Mouse (Mus musculus): ENCODE data around the gene Ypel2. TPM values are rescaled to one million over a fixed set of nuclear protein-coding genes. Genes with fewer than 3 reads are reported as not detected.
A peak's percentile ranks its signal among the peaks of the same experiment; 100 is the strongest.

Gene Ypel2
- total and polyA plus RNA-seq, 3 experiments: 0.23 to 0.52 TPM; not detected in 1

- TF ChIP-seq EP300 (IDR thresholded peaks at IDR 0.05; ENCODE audit: low read depth in 1 of 2, low read length in 2 of 2) (peak; percentile 43 to 60; a peak in 3 of 4 replicates), TCF12 (IDR thresholded peaks at IDR 0.05; ENCODE audit: low read depth, low read length) (0 out of 2 replicates have a peak, but pooled peaks have one; percentile 36), USF1 (IDR thresholded peaks at IDR 0.05; ENCODE audit: low read depth, low read length) (no peak), TBP (IDR thresholded peaks at IDR 0.05; ENCODE audit: low read depth, low read length) (no peak), CHD1 (IDR thresholded peaks at IDR 0.05; ENCODE audit: low read depth, low read length) (no peak), MXI1 (IDR thresholded peaks at IDR 0.05; ENCODE audit: low read depth, low read length) (no peak), RCOR1 (IDR thresholded peaks at IDR 0.05; ENCODE audit: low read depth, low read length) (peak; percentile 42; the same call in 1 of the 2 replicates), ZMIZ1 (IDR thresholded peaks at IDR 0.05; ENCODE audit: low read depth, low read length) (no peak), MAFK (IDR thresholded peaks at IDR 0.05; ENCODE audit: borderline replicate concordance, low read depth, low read length) (no peak), RAD21 (IDR thresholded peaks at IDR 0.05; ENCODE audit: low read depth, low read length) (no peak), USF2 (IDR thresholded peaks at IDR 0.05; ENCODE audit: borderline replicate concordance in 1 of 2, insufficient read depth in 1 of 2, low read depth in 1 of 2, low read length in 2 of 2) (no peak), POLR2AphosphoS5 (IDR thresholded peaks at IDR 0.05; ENCODE audit: borderline replicate concordance, low read depth, low read length) (no peak), E2F4 (IDR thresholded peaks at IDR 0.05; ENCODE audit: borderline replicate concordance, low read depth, low read length) (no peak), SIN3A (IDR thresholded peaks at IDR 0.05; ENCODE audit: low read length) (0 out of 2 replicates have a peak, but pooled peaks have one; percentile 23), TAL1 (IDR thresholded peaks at IDR 0.05; ENCODE audit: low read length) (peak; percentile 44)
Measured at GRCm38 (mm10) chr11:87028212-87028611, 34.7 kb upstream of the Ypel2 start (continued).

GRCm38 (mm10) chr11:87026096-87026875 lies 32.8 kb upstream of the Ypel2 start:
- Histone ChIP-seq H3K9me3 (replicated peaks; ENCODE audit: insufficient read depth, low read length) (no peaks in the 10 kb centered on the region), H3K9ac (ENCODE audit: control insufficient read depth, low read depth, low read length, poor library complexity, severe bottlenecking) (no peak overlapping the region), H3K79me2 (ENCODE audit: control insufficient read depth, insufficient read depth, low read length, poor library complexity) (no peaks in the 10 kb centered on the region), H3K4me1 (ENCODE audit: control insufficient read depth in 1 of 2, insufficient read depth in 2 of 2, low read length in 2 of 2) (peaks cover 4 to 16% of the 10 kb centered on the region in 2 experiments), H3K36me3 (ENCODE audit: control insufficient read depth in 1 of 2, insufficient read depth in 2 of 2, low read length in 2 of 2) (peaks cover 0 to 6% of the 10 kb centered on the region in 2 experiments; a peak in 2 of 4 replicates), H3K27ac (ENCODE audit: control insufficient read depth, low read depth, low read length) (no peak overlapping the region), H3K4me3 (ENCODE audit: control insufficient read depth in 1 of 2, insufficient read depth in 1 of 2, low read depth in 2 of 2, low read length in 2 of 2) (no peak overlapping the region), H3K27me3 (ENCODE audit: control insufficient read depth in 1 of 2, insufficient read depth in 2 of 2, low read length in 2 of 2) (no peaks in the 10 kb centered on the region)
- no peak for DNase-seq (ENCODE audit: low read depth, low spot score)
- TF ChIP-seq JUND (IDR thresholded peaks at IDR 0.05; ENCODE audit: low read depth, low read length): no peak
- TF ChIP-seq MXI1 (IDR thresholded peaks at IDR 0.05; ENCODE audit: low read depth, low read length): 0 out of 2 replicates have a peak, but pooled peaks have one; percentile 13

GRCm38 (mm10) chr11:87025351-87025750 lies 31.8 kb upstream of the Ypel2 start:
- Histone ChIP-seq H3K9me3 (replicated peaks; ENCODE audit: insufficient read depth, low read length) (no peaks in the 10 kb centered on the region), H3K27ac (ENCODE audit: control insufficient read depth, low read depth, low read length) (no peak overlapping the region), H3K4me1 (ENCODE audit: control insufficient read depth in 1 of 2, insufficient read depth in 2 of 2, low read length in 2 of 2) (peaks cover 4 to 16% of the 10 kb centered on the region in 2 experiments), H3K27me3 (ENCODE audit: control insufficient read depth in 1 of 2, insufficient read depth in 2 of 2, low read length in 2 of 2) (no peaks in the 10 kb centered on the region), H3K79me2 (ENCODE audit: control insufficient read depth, insufficient read depth, low read length, poor library complexity) (no peaks in the 10 kb centered on the region), H3K36me3 (ENCODE audit: control insufficient read depth in 1 of 2, insufficient read depth in 2 of 2, low read length in 2 of 2) (peaks cover 0 to 6% of the 10 kb centered on the region in 2 experiments; a peak in 2 of 4 replicates), H3K9ac (ENCODE audit: control insufficient read depth, low read depth, low read length, poor library complexity, severe bottlenecking) (no peak overlapping the region), H3K4me3 (ENCODE audit: control insufficient read depth in 1 of 2, insufficient read depth in 1 of 2, low read depth in 2 of 2, low read length in 2 of 2) (no peak overlapping the region)
- DNase-seq (ENCODE audit: low read depth, low spot score): no peak
- no peak for TF ChIP-seq TAL1 (IDR thresholded peaks at IDR 0.05; ENCODE audit: low read length)
- TF ChIP-seq RCOR1 (IDR thresholded peaks at IDR 0.05; ENCODE audit: low read depth, low read length): no peak
- no peak for TF ChIP-seq USF1 (IDR thresholded peaks at IDR 0.05; ENCODE audit: low read depth, low read length)
- no peak for TF ChIP-seq MYC (IDR thresholded peaks at IDR 0.05; ENCODE audit: low read depth, low read length)
- TF ChIP-seq E2F4 (IDR thresholded peaks at IDR 0.05; ENCODE audit: borderline replicate concordance, low read depth, low read length): no peak
- TF ChIP-seq JUND (IDR thresholded peaks at IDR 0.05; ENCODE audit: low read depth, low read length): no peak
- TF ChIP-seq CHD1 (IDR thresholded peaks at IDR 0.05; ENCODE audit: low read depth, low read length): no peak
- TF ChIP-seq CHD2 (IDR thresholded peaks at IDR 0.05; ENCODE audit: low read length): no peak
- no peak for TF ChIP-seq MEF2A (IDR thresholded peaks at IDR 0.05; ENCODE audit: extremely low read depth, insufficient replicate concordance, low read depth, low read length, poor library complexity, severe bottlenecking)
- no peak for TF ChIP-seq POLR2AphosphoS2 (IDR thresholded peaks at IDR 0.05; ENCODE audit: low read length)
- no peak for TF ChIP-seq POLR2AphosphoS5 (IDR thresholded peaks at IDR 0.05; ENCODE audit: borderline replicate concordance, low read depth, low read length)
- TF ChIP-seq UBTF (IDR thresholded peaks at IDR 0.05; ENCODE audit: borderline replicate concordance, insufficient read depth, low read depth, low read length): no peak
- no peak for TF ChIP-seq ELF1 (IDR thresholded peaks at IDR 0.05; ENCODE audit: low read depth, low read length)
